Mouse (Mus musculus) limb, embryonic 14.5 days (tissue): ENCODE measurements around the gene Zfp385c. TPM values are rescaled to one million over a fixed set of nuclear protein-coding genes. Genes with fewer than 3 reads are reported as not detected.

Experiments used
- ATAC-seq: fragments of 200-750 bp; cut with Nextera tagmentation; 2 replicates; pipeline ENCODE4 v1.8.0; 2017; ENCODE audit warnings: low read depth, moderate number of reproducible peaks, moderate TSS enrichment; ENCODE audit not compliant: low FRiP score
- DNase-seq: peaks from one replicate; pipeline ENCODE4 v3.0.0-alpha.2; 2015; ENCODE audit warnings: low spot score
- H3K27ac ChIP-seq: fragments of 300-500 bp; sonication (generic); replicated peaks from 2 replicates; pipeline ENCODE4 v1.5.1; 2014; ENCODE audit warnings: low read depth, mild to moderate bottlenecking, low read length, moderate library complexity, mixed read lengths
- H3K27me3 ChIP-seq: fragments of 300-500 bp; sonication (generic); 2 replicates; pipeline ENCODE4 v1.6.1; 2014; ENCODE audit warnings: low read length, mixed read lengths; ENCODE audit not compliant: control insufficient read depth, insufficient read depth
- H3K36me3 ChIP-seq: fragments of 300-500 bp; sonication (generic); 2 replicates; pipeline ENCODE4 v1.6.1; 2014; ENCODE audit warnings: mild to moderate bottlenecking, low read length, moderate library complexity, mixed read lengths; ENCODE audit not compliant: control insufficient read depth, insufficient read depth
- H3K4me1 ChIP-seq: fragments of 300-500 bp; sonication (generic); 2 replicates; pipeline ENCODE4 v1.6.1; 2014; ENCODE audit warnings: antibody characterized with exemption, low read length, mixed read lengths; ENCODE audit not compliant: control insufficient read depth, insufficient read depth
- H3K4me2 ChIP-seq: fragments of 300-500 bp; sonication (generic); replicated peaks from 2 replicates; pipeline ENCODE4 v1.6.1; 2014; ENCODE audit warnings: low read depth, mild to moderate bottlenecking, low read length, moderate library complexity; ENCODE audit not compliant: severe bottlenecking
- H3K4me3 ChIP-seq: fragments of 300-500 bp; sonication (generic); replicated peaks from 2 replicates; pipeline ENCODE4 v1.5.1; 2014; ENCODE audit warnings: low read length
- H3K9ac ChIP-seq: fragments of 300-500 bp; sonication (generic); 2 replicates; pipeline ENCODE4 v1.6.1; 2014; ENCODE audit warnings: mild to moderate bottlenecking, low read depth, low read length, moderate library complexity; ENCODE audit not compliant: severe bottlenecking
- H3K9me3 ChIP-seq: fragments of 300-500 bp; sonication (generic); 2 replicates; pipeline ENCODE4 v1.6.1; 2016; ENCODE audit warnings: low read length; ENCODE audit not compliant: control insufficient read depth
- POLR2A ChIP-seq: fragments of 200-500 bp; IDR thresholded peaks from 2 replicates; pipeline ENCODE4 v1.8.0; 2012; ENCODE audit warnings: inconsistent platforms, mild to moderate bottlenecking, moderate library complexity, borderline replicate concordance; ENCODE audit not compliant: insufficient read depth, insufficient read length; ENCODE audit errors: extremely low read depth
- WGBS: fragments of 180-500 bp; shearing (Covaris S2); extraction: QIAGEN DNeasy Blood & Tissue Kit; methylation state at CpG from one replicate; pipeline ENCODE4 v1.1.7; 2014; 5-methylcytosine and 5-hydroxymethylcytosine counted together
- polyA plus RNA-seq, 2 experiments: library from polyadenylated mRNA; depleted of rRNA in 1 of 2; stranded (reverse) in 1 of 2; unstranded in 1 of 2; fragments of >200 nt; fragmentation: Nextera tagmentation in 1 of 2; extraction: Ambion mirVana in 1 of 2; gene quantifications; 2 replicates each; pipeline versions ENCODE4 v1.2.1 to v1.2.3; 2012 to 2014

Gene Zfp385c
- polyA plus RNA-seq, 2 experiments: 0.72 to 6.4 TPM

- no peak overlapping the region for H3K4me3 ChIP-seq
- DNase-seq (no peak), ATAC-seq (no peak)
- no peak for TF ChIP-seq POLR2A
- H3K36me3 ChIP-seq: no peaks in the 10 kb centered on the region
- H3K27me3 ChIP-seq: 0 out of 2 replicates have a peak, but pooled peaks cover 8% of the 10 kb centered on the region
- no peak overlapping the region for H3K9ac ChIP-seq
- H3K9me3 ChIP-seq: no peaks in the 10 kb centered on the region
- no peak overlapping the region for H3K27ac ChIP-seq
- H3K4me2 ChIP-seq: no peak overlapping the region
- WGBS: 55% methylated on average over 7 of the region's 7 CpGs
- H3K4me1 ChIP-seq: peaks cover 4% of the 10 kb centered on the region; the same call in 1 of the 2 replicates
These were observed 1.9 kb downstream of the Zfp385c start for GRCm38 (mm10) chr11:100690389-100690788.

GRCm38 (mm10) chr11:100688443-100688842 is 3.8 kb downstream of the Zfp385c start:
- H3K27me3 ChIP-seq: 0 out of 2 replicates have a peak, but pooled peaks cover 8% of the 10 kb centered on the region
- peaks cover 4% of the 10 kb centered on the region; the same call in 1 of the 2 replicates for H3K4me1 ChIP-seq
- DNase-seq: no peak
- no peak overlapping the region for H3K4me3 ChIP-seq
- H3K27ac ChIP-seq: no peak overlapping the region
- no peak for ATAC-seq
- WGBS: 73% methylated on average over 4 of the region's 4 CpGs
- no peak for TF ChIP-seq POLR2A
- H3K9me3 ChIP-seq: no peaks in the 10 kb centered on the region
- H3K36me3 ChIP-seq: no peaks in the 10 kb centered on the region
- H3K4me2 ChIP-seq: no peak overlapping the region
- no peak overlapping the region for H3K9ac ChIP-seq

GRCm38 (mm10) chr11:100687265-100687664 is 5.0 kb downstream of the Zfp385c start:
- Histone ChIP-seq H3K4me1 (peaks cover 4% of the 10 kb centered on the region; the same call in 1 of the 2 replicates), H3K27me3 (0 out of 2 replicates have a peak, but pooled peaks cover 8% of the 10 kb centered on the region), H3K36me3 (no peaks in the 10 kb centered on the region), H3K9me3 (no peaks in the 10 kb centered on the region), H3K4me2 (no peak overlapping the region), H3K27ac (no peak overlapping the region), H3K4me3 (no peak overlapping the region), H3K9ac (no peak overlapping the region)
- 73% methylated on average over 7 of the region's 7 CpGs for WGBS
- 0 out of 2 replicates have a peak, but pooled peaks have one; percentile 41 for ATAC-seq
- no peak for DNase-seq
- TF ChIP-seq POLR2A: no peak

GRCm38 (mm10) chr11:100685371-100685770 is 6.9 kb downstream of the Zfp385c start:
- no peak overlapping the region for H3K4me2 ChIP-seq
- DNase-seq: no peak
- no peak overlapping the region for H3K9ac ChIP-seq
- H3K27me3 ChIP-seq: no peaks in the 10 kb centered on the region
- H3K27ac ChIP-seq: no peak overlapping the region
- no peak for ATAC-seq
- 84% methylated on average over 2 of the region's 3 CpGs for WGBS
- no peak overlapping the region for H3K4me3 ChIP-seq
- no peaks in the 10 kb centered on the region for H3K4me1 ChIP-seq
- no peaks in the 10 kb centered on the region for H3K9me3 ChIP-seq
- no peaks in the 10 kb centered on the region for H3K36me3 ChIP-seq
- TF ChIP-seq POLR2A: no peak

GRCm38 (mm10) chr11:100684084-100684483 is 8.2 kb downstream of the Zfp385c start:
- 79% methylated on average over 2 of the region's 2 CpGs for WGBS
- Histone ChIP-seq H3K4me1 (no peaks in the 10 kb centered on the region), H3K9ac (no peak overlapping the region), H3K27me3 (no peaks in the 10 kb centered on the region), H3K4me2 (no peak overlapping the region), H3K4me3 (no peak overlapping the region), H3K36me3 (no peaks in the 10 kb centered on the region), H3K9me3 (no peaks in the 10 kb centered on the region), H3K27ac (no peak overlapping the region)
- DNase-seq (no peak), ATAC-seq (no peak)
- no peak for TF ChIP-seq POLR2A

GRCm38 (mm10) chr11:100682526-100682925 is 9.7 kb downstream of the Zfp385c start:
- DNase-seq: no peak
- no peaks in the 10 kb centered on the region for H3K27me3 ChIP-seq
- H3K4me2 ChIP-seq: no peak overlapping the region
- H3K4me3 ChIP-seq: no peak overlapping the region
- no peak overlapping the region for H3K27ac ChIP-seq
- no peak overlapping the region for H3K9ac ChIP-seq
- no peak for TF ChIP-seq POLR2A
- no peaks in the 10 kb centered on the region for H3K9me3 ChIP-seq
- WGBS: 73% methylated on average over 5 of the region's 5 CpGs
- ATAC-seq: no peak
- H3K36me3 ChIP-seq: no peaks in the 10 kb centered on the region
- H3K4me1 ChIP-seq: no peaks in the 10 kb centered on the region
